ENCODE assay signal across 42 mouse cellular contexts in the genomic region with DNA sequence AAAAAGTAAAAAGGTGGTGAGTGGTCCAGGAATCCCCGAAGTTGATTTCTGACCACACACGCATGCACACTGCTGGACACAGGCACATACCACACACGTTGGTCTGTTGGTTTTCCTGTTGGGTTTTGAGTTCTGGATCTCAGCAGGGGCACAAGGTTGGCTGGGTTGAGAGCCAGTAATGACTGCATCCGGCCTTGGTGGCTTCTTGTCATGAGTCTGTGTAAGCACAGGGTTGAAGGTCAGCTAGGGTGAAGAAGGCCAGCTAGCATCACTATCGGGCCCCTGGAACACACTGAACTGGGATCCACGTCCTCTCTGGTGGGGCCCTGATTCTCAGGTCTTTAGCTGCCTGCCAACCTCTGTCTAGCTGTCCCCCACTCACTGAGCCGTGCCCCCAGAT. TPM values are rescaled to one million over a fixed set of nuclear protein-coding genes. Genes with fewer than 3 reads are reported as not detected.
"Had no signal": no experiment of that assay in that cellular context is flagged by ENCODE, and none has a peak within 500 bp of the region (broad histone marks: within the 10 kb centered on the region; RNA-seq: fewer than 3 reads in every experiment).

No protein-coding gene starts in this region.

- H3K9ac ChIP-seq: heart, embryonic 13.5 days; heart, embryonic 15.5 days; hindbrain, embryonic 13.5 days; hindbrain, embryonic 15.5 days; kidney, embryonic 15.5 days; limb, embryonic 13.5 days; limb, embryonic 15.5 days; liver, embryonic 13.5 days; liver, embryonic 15.5 days had no signal

- DNase-seq: gastrocnemius, postnatal 14 days; gastrocnemius, postnatal 36 days; heart, adult 11 months; heart, adult 2 months; heart, postnatal 14 days; heart, postnatal 36 days; kidney, adult 11 months; kidney, postnatal 14 days; layer of hippocampus, adult 9-11 months; layer of hippocampus, postnatal 36 days; left cerebral cortex, postnatal 4 days; liver, embryonic 13.5 days had no signal

- ATAC-seq: hindbrain, postnatal 0 days; intestine, embryonic 16.5 days had no signal

- H3K36me3 ChIP-seq: heart, embryonic 13.5 days; heart, embryonic 15.5 days; hindbrain, embryonic 13.5 days; hindbrain, embryonic 15.5 days; kidney, embryonic 15.5 days; limb, embryonic 13.5 days; limb, embryonic 15.5 days; liver, embryonic 13.5 days; liver, embryonic 15.5 days had no signal

- H3K27ac ChIP-seq: heart, adult 2 months; heart, embryonic 13.5 days; heart, embryonic 15.5 days; hindbrain, embryonic 13.5 days; hindbrain, embryonic 15.5 days; hindbrain, postnatal 0 days; kidney, embryonic 15.5 days; kidney, postnatal 0 days; limb, embryonic 13.5 days; limb, embryonic 15.5 days; liver, embryonic 13.5 days; liver, embryonic 15.5 days had no signal

- H3K9me3 ChIP-seq: heart, embryonic 13.5 days; heart, embryonic 15.5 days; hindbrain, embryonic 13.5 days; hindbrain, embryonic 15.5 days; kidney, embryonic 15.5 days; limb, embryonic 13.5 days; limb, embryonic 15.5 days; liver, embryonic 13.5 days; liver, embryonic 15.5 days had no signal

- H3K4me2 ChIP-seq: heart, embryonic 11.5 days; heart, embryonic 13.5 days; heart, embryonic 15.5 days; hindbrain, embryonic 13.5 days; hindbrain, embryonic 15.5 days; kidney, embryonic 15.5 days; limb, embryonic 13.5 days; limb, embryonic 15.5 days; liver, embryonic 13.5 days; liver, embryonic 15.5 days had no signal

- H3K4me3 ChIP-seq: heart, adult 2 months; heart, embryonic 13.5 days; heart, embryonic 15.5 days; hindbrain, embryonic 13.5 days; hindbrain, embryonic 15.5 days; kidney, embryonic 15.5 days; limb, embryonic 13.5 days; limb, embryonic 15.5 days; liver, embryonic 13.5 days; liver, embryonic 15.5 days had no signal

- H3K27me3 ChIP-seq: hindbrain, embryonic 15.5 days; kidney, embryonic 15.5 days; limb, embryonic 15.5 days; liver, embryonic 13.5 days had no signal

RNA-seq across cellular contexts. Expression of a gene that starts 2.9 kb away (rescaled TPM):
- total RNA-seq: gastrocnemius, adult 18-20 months; gastrocnemius, adult 8-10 months; gastrocnemius, postnatal 14 days; gastrocnemius, postnatal 36 days; heart, adult 2 months; heart, postnatal 14 days; heart, postnatal 36 days; hematopoietic stem cell, adult 5-6 weeks; liver, adult 2 months had no signal
- polyA plus RNA-seq: gonadal fat pad, adult 2 months; heart, embryonic 11.5 days; kidney, postnatal 0 days; liver, adult 2 months; liver, embryonic 13.5 days had no signal

RNA-seq across cellular contexts. Expression of a gene that starts 12.0 kb away (rescaled TPM):
- total RNA-seq: gastrocnemius, adult 18-20 months; gastrocnemius, adult 8-10 months; gastrocnemius, postnatal 14 days; gastrocnemius, postnatal 36 days; heart, adult 2 months; heart, postnatal 14 days; heart, postnatal 36 days; hematopoietic stem cell, adult 5-6 weeks; hindbrain, postnatal 0 days; layer of hippocampus, adult 18-20 months; layer of hippocampus, adult 8-10 months; layer of hippocampus, postnatal 14 days; layer of hippocampus, postnatal 36 days; left cerebral cortex, adult 18-20 months; left cerebral cortex, adult 8-10 months; left cerebral cortex, postnatal 10 days; left cerebral cortex, postnatal 25 days; left cerebral cortex, postnatal 4 days had no signal
- polyA plus RNA-seq: heart, embryonic 11.5 days; heart, postnatal 0 days; hindbrain, embryonic 11.5 days; hindbrain, embryonic 13.5 days; hindbrain, postnatal 0 days; kidney, postnatal 0 days; limb, embryonic 11.5 days had no signal

RNA-seq across cellular contexts. Expression of a gene that starts 23.3 kb away (rescaled TPM):
- total RNA-seq: gastrocnemius, adult 18-20 months; gastrocnemius, adult 8-10 months; gastrocnemius, postnatal 14 days; gastrocnemius, postnatal 36 days; heart, adult 2 months; heart, postnatal 14 days; heart, postnatal 36 days; hematopoietic stem cell, adult 5-6 weeks; hindbrain, postnatal 0 days; layer of hippocampus, adult 18-20 months; layer of hippocampus, adult 8-10 months; layer of hippocampus, postnatal 14 days; layer of hippocampus, postnatal 36 days; left cerebral cortex, adult 18-20 months; left cerebral cortex, adult 8-10 months; left cerebral cortex, postnatal 10 days; left cerebral cortex, postnatal 25 days; left cerebral cortex, postnatal 4 days; liver, adult 2 months had no signal
- polyA plus RNA-seq: heart, adult 2 months; heart, embryonic 11.5 days; heart, embryonic 13.5 days; heart, embryonic 15.5 days; heart, postnatal 0 days; hindbrain, embryonic 11.5 days; hindbrain, embryonic 13.5 days; hindbrain, embryonic 15.5 days; hindbrain, postnatal 0 days; intestine, embryonic 14.5 days; intestine, embryonic 16.5 days; kidney, adult 2 months; kidney, embryonic 15.5 days; kidney, postnatal 0 days; large intestine, adult 2 months; limb, embryonic 11.5 days; limb, embryonic 13.5 days; limb, embryonic 15.5 days; liver, adult 2 months; liver, embryonic 13.5 days; liver, embryonic 15.5 days had no signal

RNA-seq across cellular contexts. Expression of a gene that starts 41.9 kb away (rescaled TPM):
- total RNA-seq: gastrocnemius, adult 18-20 months; gastrocnemius, adult 8-10 months; gastrocnemius, postnatal 14 days; gastrocnemius, postnatal 36 days; heart, adult 2 months; heart, postnatal 14 days; heart, postnatal 36 days; hematopoietic stem cell, adult 5-6 weeks; hindbrain, postnatal 0 days; layer of hippocampus, adult 18-20 months; layer of hippocampus, adult 8-10 months; layer of hippocampus, postnatal 14 days; layer of hippocampus, postnatal 36 days; left cerebral cortex, adult 18-20 months; left cerebral cortex, adult 8-10 months; left cerebral cortex, postnatal 10 days; left cerebral cortex, postnatal 25 days; left cerebral cortex, postnatal 4 days; liver, adult 2 months had no signal
- polyA plus RNA-seq: heart, embryonic 11.5 days; heart, embryonic 13.5 days; heart, embryonic 15.5 days; heart, postnatal 0 days; hindbrain, embryonic 11.5 days; hindbrain, embryonic 13.5 days; hindbrain, embryonic 15.5 days; hindbrain, postnatal 0 days; intestine, embryonic 14.5 days; intestine, embryonic 16.5 days; kidney, adult 2 months; kidney, embryonic 15.5 days; kidney, postnatal 0 days; large intestine, adult 2 months; limb, embryonic 11.5 days; limb, embryonic 13.5 days; limb, embryonic 15.5 days; liver, adult 2 months; liver, embryonic 13.5 days; liver, embryonic 15.5 days had no signal
